Mouse (Mus musculus) cerebellum, adult 11-12 months (tissue): ENCODE data around the gene Arfip1.

Experiments
- DNase-seq: peaks from one replicate; pipeline ENCODE4 v3.0.0; 2022

The Arfip1 gene

DNA sequence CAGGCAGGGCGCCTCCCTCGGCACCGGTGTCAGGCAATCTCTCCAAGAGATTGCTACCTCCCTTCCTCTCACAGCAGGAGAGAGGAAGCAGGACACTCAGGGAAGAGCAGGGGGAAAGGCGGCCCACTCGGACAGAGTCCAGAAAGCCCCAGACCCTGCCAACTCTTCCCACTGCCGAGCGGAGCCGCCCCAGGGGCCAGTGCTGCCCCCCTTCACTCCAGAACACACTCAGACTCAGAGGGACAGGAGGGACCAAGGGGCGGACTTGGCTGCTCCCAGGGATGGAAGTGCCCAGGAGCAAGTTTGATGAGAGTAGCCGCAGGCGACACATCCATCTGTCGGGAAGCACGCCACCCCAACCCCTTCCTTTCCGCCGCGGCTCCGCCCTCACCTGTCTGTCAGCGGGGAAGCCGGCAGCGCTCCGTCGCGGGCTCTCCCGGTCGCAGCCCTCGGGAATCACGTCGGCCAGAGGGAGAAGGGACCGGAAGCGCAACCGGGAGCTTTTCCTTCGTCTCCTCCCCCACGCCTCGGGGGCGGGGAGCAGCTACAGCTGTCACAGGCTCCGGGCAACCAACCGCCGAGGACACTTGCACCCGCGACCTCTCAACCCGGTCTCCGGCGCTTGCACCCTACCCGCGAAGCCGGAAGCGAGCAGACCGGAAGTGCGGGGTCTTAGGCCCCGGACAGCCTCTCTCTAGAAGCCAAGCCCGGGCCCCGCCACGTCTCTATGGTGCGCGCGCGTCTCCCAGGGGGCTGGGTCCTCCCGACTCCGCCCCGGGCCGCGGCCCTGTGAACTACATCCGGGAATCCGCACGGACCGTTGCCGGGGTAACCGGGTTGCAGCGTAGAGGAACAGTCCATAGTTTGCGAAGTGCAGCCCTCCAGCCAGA is at the start of gene Arfip1:
Gene Arfip1, minus strand, starts transcription at position 603 of the 890 bp plus-strand sequence.
- DNase-seq, result peak; percentile 95

GRCm38 (mm10) chr3:84631586-84631985 is 49.2 kb upstream of the Arfip1 start:
- DNase-seq, result no peak

DNA sequence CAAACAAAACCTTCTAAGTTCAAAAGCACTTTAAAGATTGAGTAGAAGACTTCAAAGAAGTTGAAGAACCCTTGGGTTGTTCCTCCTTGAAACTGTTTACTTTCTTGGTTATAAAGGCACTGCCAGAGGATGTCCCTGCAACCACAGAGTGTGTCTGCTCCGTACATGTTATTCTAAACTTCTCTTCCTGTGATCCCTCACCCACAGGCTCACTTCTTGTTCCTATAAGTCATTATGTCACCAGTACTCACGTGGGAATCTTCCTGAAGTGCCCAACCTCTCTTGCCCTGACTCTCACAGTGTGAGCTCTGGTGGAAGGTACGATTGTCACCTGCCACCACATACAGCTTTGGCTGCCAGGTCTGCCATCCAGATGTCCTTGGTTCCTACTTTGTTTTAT is 39.6 kb upstream of the Arfip1 start:
- DNase-seq, result no peak

DNA sequence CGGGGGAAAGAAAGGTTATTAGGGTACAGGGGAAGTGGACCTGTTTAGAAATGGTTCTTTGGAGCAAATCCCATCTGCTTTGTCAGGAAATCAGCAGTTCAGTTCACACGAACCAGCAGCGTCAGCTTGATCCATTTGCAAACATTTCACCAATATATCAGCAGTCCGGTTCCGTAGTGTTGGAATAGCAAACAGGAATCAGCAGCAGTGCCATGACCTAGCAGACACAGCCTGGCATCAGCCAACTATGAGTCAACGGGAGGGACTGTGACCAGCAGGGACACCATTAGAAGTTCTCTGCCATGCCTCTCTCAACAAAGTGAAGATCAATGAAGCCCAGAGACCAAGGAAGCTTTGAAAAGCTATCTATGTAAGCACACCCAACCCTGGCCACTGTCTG is 37.3 kb upstream of the Arfip1 start:
- no peak for DNase-seq

GRCm38 (mm10) chr3:84619056-84619455 is 36.6 kb upstream of the Arfip1 start:
- DNase-seq, result no peak

DNA sequence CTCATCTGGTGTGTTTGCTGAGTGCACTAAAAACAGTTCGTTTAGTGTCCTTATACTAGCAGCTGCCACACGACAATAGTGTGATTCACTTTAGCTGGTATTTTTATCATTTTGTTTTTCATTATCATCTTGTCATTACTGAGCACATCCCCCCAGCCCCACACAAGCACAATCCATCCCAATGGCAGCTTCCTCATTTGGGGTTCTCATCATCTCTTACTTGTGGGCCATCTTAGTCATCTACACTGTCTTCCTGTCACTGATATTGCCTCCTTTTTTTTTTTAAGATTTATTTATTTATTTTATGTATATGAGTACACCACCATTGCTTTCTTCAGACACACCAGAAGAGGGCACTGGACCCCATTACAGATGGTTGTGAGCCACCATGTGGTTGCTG is 36.2 kb upstream of the Arfip1 start:
- no peak for DNase-seq

DNA sequence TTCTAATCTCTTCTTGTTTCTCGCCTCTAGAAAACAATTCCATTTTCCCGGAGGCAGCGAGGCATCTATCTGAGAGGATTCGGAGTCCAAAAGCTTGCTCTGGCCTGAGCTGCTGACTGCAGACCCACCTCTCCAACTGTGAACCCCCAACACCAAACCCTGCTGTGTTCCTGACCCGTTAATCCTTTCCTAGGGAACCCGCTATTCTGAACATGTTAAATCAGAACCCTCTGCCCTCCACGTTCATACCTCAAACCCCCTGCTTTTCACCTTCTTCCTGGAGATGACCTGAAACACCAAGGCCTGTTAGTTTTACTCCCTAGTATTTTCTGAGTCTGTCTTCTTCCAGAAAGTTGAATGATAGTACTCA is 33.4 kb upstream of the Arfip1 start:
- no peak for DNase-seq

DNA sequence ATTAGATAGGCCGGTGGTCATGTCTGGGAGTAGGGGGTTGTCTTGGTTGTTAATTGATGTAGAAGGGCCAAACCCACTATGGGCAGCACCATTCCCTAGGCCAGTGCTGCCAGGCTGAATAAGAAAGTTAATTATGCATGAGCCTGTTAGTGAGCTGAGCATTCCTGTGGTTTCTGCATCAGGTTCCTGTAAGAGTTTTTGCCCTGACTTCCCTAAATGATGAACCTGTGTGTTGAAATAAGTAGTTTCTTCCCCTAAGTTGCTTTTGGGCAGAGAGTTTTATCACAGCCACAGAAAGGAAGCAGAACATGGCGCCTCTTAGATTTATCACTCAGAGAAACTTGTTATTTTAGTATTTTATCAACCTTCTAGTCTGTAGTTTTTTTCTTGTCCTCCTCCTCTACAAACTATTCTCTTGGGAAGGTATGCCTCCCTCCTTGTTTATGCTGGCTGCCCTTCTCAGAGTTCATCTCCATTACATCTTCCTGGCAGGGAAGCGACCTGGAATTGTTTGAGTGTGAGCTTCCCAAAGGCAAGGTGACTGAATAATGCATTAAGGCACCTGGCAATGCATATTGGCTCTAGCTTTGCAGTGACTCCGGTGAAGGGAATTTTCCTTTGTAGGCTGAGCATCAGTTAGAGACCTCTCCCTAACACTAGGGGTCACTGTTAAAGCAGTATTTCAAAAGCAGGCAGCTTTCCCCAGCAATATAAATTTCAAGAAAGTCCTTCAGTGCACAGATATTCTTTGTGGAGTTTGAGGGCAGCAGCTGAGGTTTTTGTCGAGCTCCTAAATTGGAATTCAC is 32.8 kb upstream of the Arfip1 start:
- peak; percentile 3 for DNase-seq

DNA sequence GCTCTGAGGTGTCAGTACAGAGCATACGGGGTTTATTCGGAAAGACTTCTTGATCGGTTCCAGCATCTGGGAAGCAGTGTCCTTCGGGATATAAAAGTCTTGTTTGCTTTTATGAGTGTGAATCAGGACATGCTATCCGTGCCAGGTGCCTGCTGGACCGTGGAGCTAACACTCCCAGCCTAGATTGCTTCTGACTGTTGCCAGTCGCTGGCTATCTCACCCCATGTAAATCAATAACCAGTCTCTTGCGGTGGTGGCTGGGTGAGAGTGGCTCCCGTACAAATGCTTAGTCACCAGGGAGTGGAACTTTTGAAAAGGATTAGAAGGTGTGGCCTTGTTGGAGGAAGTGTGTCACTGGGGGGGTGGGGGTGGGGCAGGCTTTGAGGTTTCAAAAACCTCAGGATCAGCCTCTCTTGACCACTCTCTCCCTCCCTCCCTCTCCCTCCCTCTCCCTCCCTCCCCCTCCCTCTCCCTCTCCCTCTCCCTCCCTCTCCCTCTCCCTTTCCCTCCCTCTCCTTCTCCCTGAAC is 27.8 kb upstream of the Arfip1 start:
- DNase-seq, result no peak

GRCm38 (mm10) chr3:84603212-84603611 is 20.8 kb upstream of the Arfip1 start:
- no peak for DNase-seq

DNA sequence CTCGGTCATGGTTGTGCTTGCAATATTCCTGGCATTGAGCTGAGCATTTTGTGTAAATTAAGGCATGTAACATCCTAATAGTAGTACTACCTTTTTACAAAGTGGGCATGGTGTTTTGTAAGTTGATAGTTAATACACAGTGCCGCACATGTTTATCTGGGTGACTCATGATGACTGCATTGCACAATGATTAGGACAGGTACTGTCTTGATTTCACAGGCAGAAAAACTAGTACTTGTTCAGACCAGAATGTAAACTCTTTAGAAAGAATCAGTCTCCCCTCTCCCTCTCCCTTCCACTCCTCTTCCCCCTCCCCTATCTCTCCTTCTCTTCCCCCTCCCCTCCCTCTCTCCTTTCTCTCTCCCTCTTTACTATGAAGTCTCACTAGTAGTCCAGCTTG is 20.3 kb upstream of the Arfip1 start:
- no peak for DNase-seq

GRCm38 (mm10) chr3:84601870-84602495 is 19.6 kb upstream of the Arfip1 start:
- no peak for DNase-seq

- DNase-seq, result no peak
Measured at GRCm38 (mm10) chr3:84598756-84599155, 16.3 kb upstream of the Arfip1 start.

DNA sequence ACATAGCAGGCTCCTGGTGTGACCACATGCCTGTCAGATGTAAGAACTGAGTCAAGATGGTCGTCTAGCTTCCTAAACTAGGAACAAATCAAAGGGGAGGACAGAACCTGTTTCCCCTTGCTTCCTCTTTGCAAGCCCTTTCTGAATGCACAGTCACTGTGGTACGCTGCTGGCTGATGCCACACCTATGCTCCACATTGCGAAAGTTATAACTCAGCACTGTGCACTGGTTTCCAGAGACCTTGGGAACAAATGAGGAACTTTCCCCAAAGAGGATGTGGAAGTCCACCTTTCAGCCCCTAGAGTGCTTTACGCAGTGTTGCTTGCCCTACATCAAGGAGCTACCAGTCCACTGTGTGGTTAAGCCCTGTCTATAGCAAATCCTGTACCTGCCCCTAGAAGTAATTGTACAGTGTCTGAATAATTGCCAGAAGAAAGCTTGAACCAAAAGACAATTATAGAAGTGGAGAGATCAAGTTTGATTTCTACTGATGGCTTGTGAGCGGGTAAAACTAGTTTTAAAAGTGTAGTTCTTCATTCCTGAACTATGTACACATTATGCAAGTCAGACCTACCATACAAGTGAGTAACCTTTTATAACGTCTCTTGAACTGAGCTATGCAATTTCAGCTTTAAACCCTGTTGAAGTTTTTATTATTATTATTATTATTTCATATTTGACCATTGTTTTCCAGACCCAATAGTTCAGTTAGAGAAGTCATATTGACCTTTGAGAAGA is 15.7 kb upstream of the Arfip1 start:
- DNase-seq, result no peak

GRCm38 (mm10) chr3:84595677-84596234 is 13.3 kb upstream of the Arfip1 start:
- no peak for DNase-seq

- DNase-seq, result no peak
Measured at GRCm38 (mm10) chr3:84594894-84595676, 12.7 kb upstream of the Arfip1 start.

GRCm38 (mm10) chr3:84593274-84593673 is 10.8 kb upstream of the Arfip1 start, which contains the start of gene Tigd4:
TSS of gene Tigd4 (plus strand) at chr3:84593574.
- DNase-seq, result no peak

DNA sequence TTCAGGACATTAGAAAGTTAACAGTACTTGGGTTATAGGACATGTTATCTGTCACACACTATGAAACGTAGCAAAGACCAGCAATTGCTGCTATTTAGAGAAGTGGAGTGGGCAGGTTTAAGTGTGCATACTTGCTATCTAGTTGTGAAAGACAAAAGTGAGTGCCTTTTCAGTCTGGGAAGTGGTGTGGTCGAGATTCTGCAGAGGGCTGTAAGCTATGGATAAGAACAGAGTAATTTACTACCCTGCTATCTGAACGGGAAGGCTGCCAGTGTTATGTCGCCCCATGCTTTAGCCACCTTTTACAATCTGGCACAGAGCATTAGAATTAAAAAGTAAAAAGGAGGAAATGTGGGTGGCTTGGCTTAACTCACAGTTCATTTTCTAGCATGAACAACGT is 4.3 kb upstream of the Arfip1 start:
- no peak for DNase-seq

- DNase-seq, result no peak
Measured at GRCm38 (mm10) chr3:84582913-84583276, 470 bp upstream of the Arfip1 start.

GRCm38 (mm10) chr3:84581696-84582022 is 766 bp downstream of the Arfip1 start:
- DNase-seq, result no peak

GRCm38 (mm10) chr3:84580716-84581115 is 1.7 kb downstream of the Arfip1 start:
- DNase-seq, result no peak

DNA sequence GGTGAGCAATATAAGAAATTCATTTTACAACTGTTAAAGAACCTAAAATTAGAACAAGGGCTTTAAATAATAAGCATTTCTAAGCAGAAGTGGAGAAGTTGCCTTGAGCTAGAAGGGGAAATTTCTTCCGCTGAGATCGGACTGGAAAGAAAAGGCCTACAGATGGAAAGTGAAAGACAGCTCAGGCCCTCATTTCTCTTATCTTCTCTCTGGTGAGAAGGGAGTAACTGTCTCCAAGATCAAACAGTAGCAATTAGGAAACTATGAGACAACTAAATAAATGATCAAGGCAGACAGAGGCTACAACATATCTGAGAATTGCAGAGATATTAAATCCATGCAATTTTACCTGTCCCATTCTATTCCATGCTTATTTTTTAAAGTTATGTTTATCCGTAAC is 11.9 kb downstream of the Arfip1 start:
- no peak for DNase-seq
